Comparison of ENCODE assay signal across 22 mouse cellular contexts in the genomic region with DNA sequence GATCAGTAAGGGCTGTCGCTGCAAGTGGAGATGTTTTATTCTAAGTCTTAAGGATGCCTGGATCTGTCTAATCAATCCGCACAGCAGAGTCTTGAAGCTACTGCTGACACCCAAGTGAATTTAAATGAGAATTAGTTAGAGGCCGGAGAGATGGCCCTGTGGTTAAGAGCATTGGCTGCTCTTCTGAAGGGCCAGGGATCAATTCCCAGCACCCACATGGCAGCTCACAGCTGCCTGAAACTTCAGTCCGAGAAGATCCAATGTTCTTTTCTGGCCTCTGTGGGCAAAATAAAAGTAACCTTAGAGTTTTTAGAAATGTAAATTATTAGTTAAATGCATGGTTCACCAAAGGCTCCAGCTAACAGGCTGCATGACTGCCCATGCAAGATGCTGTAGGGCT.
DNase-seq lines count a peak whose midpoint lies in the region; ATAC-seq and TF ChIP-seq lines count a peak whose summit lies in the region.
"Had no signal": no experiment of that assay in that cellular context is flagged by ENCODE, and none has a peak within 500 bp of the region (broad histone marks: within the 10 kb centered on the region; RNA-seq: fewer than 3 reads in every experiment).

No protein-coding gene starts in this region.

- 72% methylated on average over 4 of the region's 4 CpGs for WGBS in midbrain, embryonic 11.5 days
- WGBS in midbrain, postnatal 0 days = 75% methylated on average over 4 of the region's 4 CpGs

- no peak overlapping the region for H3K27ac ChIP-seq in midbrain, embryonic 11.5 days (ENCODE audit: low read depth, low read length)
- H3K27ac ChIP-seq in midbrain, postnatal 0 days (ENCODE audit: low read depth, low read length) = no peak overlapping the region
- H3K27ac ChIP-seq: embryonic facial prominence, embryonic 13.5 days; embryonic facial prominence, embryonic 15.5 days; forebrain, embryonic 10.5 days had no signal

- no peak for ATAC-seq in midbrain, embryonic 11.5 days (ENCODE audit: low FRiP score)
- ATAC-seq in midbrain, postnatal 0 days (ENCODE audit: low FRiP score) = no peak
- ATAC-seq: activated CD4-positive, CD25-positive, alpha-beta regulatory T cell, adult 4 months; forebrain, embryonic 14.5 days; forebrain, embryonic 16.5 days; Patski had no signal

- H3K27me3 ChIP-seq in midbrain, embryonic 11.5 days (ENCODE audit: control insufficient read depth, insufficient read depth, low read length) = 0 out of 2 replicates have a peak, but pooled peaks cover 3% of the 10 kb centered on the region
- no peaks in the 10 kb centered on the region for H3K27me3 ChIP-seq in midbrain, postnatal 0 days (ENCODE audit: insufficient read depth, low read length)
- H3K27me3 ChIP-seq: embryonic facial prominence, embryonic 13.5 days; embryonic facial prominence, embryonic 15.5 days; Patski had no signal

- no peaks in the 10 kb centered on the region for H3K36me3 ChIP-seq in midbrain, embryonic 11.5 days (ENCODE audit: control insufficient read depth, insufficient read depth, low read length)
- no peaks in the 10 kb centered on the region for H3K36me3 ChIP-seq in midbrain, postnatal 0 days (ENCODE audit: insufficient read depth, low read length)
- H3K36me3 ChIP-seq: embryonic facial prominence, embryonic 13.5 days; embryonic facial prominence, embryonic 15.5 days; forebrain, embryonic 10.5 days; G1E had no signal

- no peak for TF ChIP-seq CTCF in midbrain, postnatal 0 days (IDR thresholded peaks at IDR 0.05)

- peaks cover 3% of the 10 kb centered on the region; the same call in 1 of the 2 replicates for H3K4me1 ChIP-seq in midbrain, embryonic 11.5 days (ENCODE audit: control insufficient read depth, insufficient read depth, low read length)
- H3K4me1 ChIP-seq in midbrain, postnatal 0 days (ENCODE audit: insufficient read depth, low read length) = no peaks in the 10 kb centered on the region
- H3K4me1 ChIP-seq: embryonic facial prominence, embryonic 15.5 days had no signal

- H3K9ac ChIP-seq in midbrain, embryonic 11.5 days (ENCODE audit: low read length) = no peak overlapping the region
- H3K9ac ChIP-seq in midbrain, postnatal 0 days (replicated peaks; ENCODE audit: low read length, poor library complexity, severe bottlenecking) = no peak overlapping the region
- H3K9ac ChIP-seq: embryonic facial prominence, embryonic 13.5 days; embryonic facial prominence, embryonic 15.5 days had no signal

- no peaks in the 10 kb centered on the region for H3K9me3 ChIP-seq in midbrain, embryonic 11.5 days (ENCODE audit: control insufficient read depth, low read length)
- no peaks in the 10 kb centered on the region for H3K9me3 ChIP-seq in midbrain, postnatal 0 days (ENCODE audit: low read length)
- H3K9me3 ChIP-seq: embryonic facial prominence, embryonic 13.5 days; embryonic facial prominence, embryonic 15.5 days; forebrain, embryonic 10.5 days; G1E had no signal

- no peak overlapping the region for H3K4me2 ChIP-seq in midbrain, embryonic 11.5 days
- no peak overlapping the region for H3K4me2 ChIP-seq in midbrain, postnatal 0 days (ENCODE audit: low read depth, low read length, poor library complexity, severe bottlenecking)
- H3K4me2 ChIP-seq: embryonic facial prominence, embryonic 13.5 days; embryonic facial prominence, embryonic 15.5 days had no signal

- no peak overlapping the region for H3K4me3 ChIP-seq in midbrain, embryonic 11.5 days (ENCODE audit: low read depth, low read length)
- no peak overlapping the region for H3K4me3 ChIP-seq in midbrain, postnatal 0 days (ENCODE audit: low read depth, low read length)
- H3K4me3 ChIP-seq: embryonic facial prominence, embryonic 13.5 days; embryonic facial prominence, embryonic 15.5 days; erythroblast, embryonic 14.5 days; forebrain, embryonic 10.5 days had no signal

- peak; percentile 60 for DNase-seq in heart, adult 11 months
- no peak for DNase-seq in heart, postnatal 4 days
- DNase-seq in midbrain, embryonic 11.5 days (ENCODE audit: low spot score, missing footprints) = peak; percentile 51
- DNase-seq in midbrain, postnatal 0 days (ENCODE audit: low spot score) = no peak
- DNase-seq in cerebellum, adult 11-12 months = no peak
- DNase-seq: adrenal gland, adult 8-10 months; adrenal gland, postnatal 14 days; adrenal gland, postnatal 36 days; cerebellum, adult 8-10 months; cerebellum, adult 9-11 months; cerebellum, postnatal 14 days; cerebellum, postnatal 36 days; embryo, embryonic 11 days had no signal

Comparison
In these comparisons a context has a peak if more than half of its experiments do, and no peak if none do; other contexts are left out.
1. DNase-seq: peak in heart, adult 11 months (single experiment) and midbrain, embryonic 11.5 days (single experiment); none in heart, postnatal 4 days (single experiment), midbrain, postnatal 0 days (single experiment) and cerebellum, adult 11-12 months (single experiment).